Mouse (Mus musculus) kidney, postnatal 0 days (tissue): ENCODE measurements at regions not wholly inside any gene's neighbourhood (a gene's known extent, or its start where the extent isn't known, plus 50 kb on each side); places are given as distances from the start of the nearest gene placed in this dataset.

ENCODE experiments used
- ATAC-seq: fragments of 200-750 bp; cut with Nextera tagmentation; replicated peaks from 2 replicates; pipeline ENCODE4 v1.8.0; 2017; ENCODE audit warnings: low read depth, moderate number of reproducible peaks, moderate TSS enrichment, moderate library complexity; ENCODE audit not compliant: low FRiP score
- DNase-seq: peaks from one replicate; pipeline ENCODE4 v3.0.0-alpha.2; 2016; ENCODE audit warnings: low spot score
- H3K27ac ChIP-seq: fragments of 300-500 bp; sonication (generic); 2 replicates; pipeline ENCODE4 v1.5.1; 2014; ENCODE audit warnings: mild to moderate bottlenecking
- H3K27me3 ChIP-seq: fragments of 300-500 bp; sonication (generic); 2 replicates; pipeline ENCODE4 v1.6.1; 2014; ENCODE audit warnings: low read length, mixed read lengths; ENCODE audit not compliant: insufficient read depth
- H3K36me3 ChIP-seq: fragments of 300-500 bp; sonication (generic); 2 replicates; pipeline ENCODE4 v1.6.1; 2014; ENCODE audit warnings: low read length, mixed read lengths; ENCODE audit not compliant: insufficient read depth
- H3K4me1 ChIP-seq: fragments of 300-500 bp; sonication (generic); replicated peaks from 2 replicates; pipeline ENCODE4 v1.6.1; 2014; ENCODE audit warnings: antibody characterized with exemption, low read length, mixed read lengths; ENCODE audit not compliant: insufficient read depth
- H3K4me2 ChIP-seq: fragments of 300-500 bp; sonication (generic); 2 replicates; pipeline ENCODE4 v1.6.1; 2014; ENCODE audit warnings: mild to moderate bottlenecking, low read length, moderate library complexity, mixed read lengths
- H3K4me3 ChIP-seq: fragments of 300-500 bp; sonication (generic); replicated peaks from 2 replicates; pipeline ENCODE4 v1.5.1; 2014; ENCODE audit warnings: low read depth, low read length
- H3K9ac ChIP-seq: fragments of 300-500 bp; sonication (generic); 2 replicates; pipeline ENCODE4 v1.6.1; 2014; ENCODE audit warnings: low read depth, low read length
- H3K9me3 ChIP-seq: fragments of 300-500 bp; sonication (generic); replicated peaks from 2 replicates; pipeline ENCODE4 v1.6.1; 2016; ENCODE audit warnings: low read length, inconsistent platforms, mixed read lengths
- CTCF ChIP-seq: IDR thresholded peaks from 2 replicates; pipeline ENCODE4 v1.5.1; 2016; ENCODE audit warnings: antibody characterized with exemption, low read depth, mild to moderate bottlenecking, moderate library complexity
- WGBS: fragments of 180-500 bp; shearing (Covaris S2); extraction: QIAGEN DNeasy Blood & Tissue Kit; methylation state at CpG from one replicate; pipeline ENCODE4 v1.1.7; 2014; 5-methylcytosine and 5-hydroxymethylcytosine counted together

- Histone ChIP-seq H3K27ac (no peak overlapping the region), H3K4me3 (no peak overlapping the region), H3K36me3 (no peaks in the 10 kb centered on the region), H3K9ac (no peak overlapping the region), H3K4me2 (no peak overlapping the region), H3K27me3 (no peaks in the 10 kb centered on the region), H3K9me3 (no peaks in the 10 kb centered on the region), H3K4me1 (no peaks in the 10 kb centered on the region)
- TF ChIP-seq CTCF: no peak
- ATAC-seq: no peak
- 49% methylated on average over 9 of the region's 9 CpGs for WGBS
- DNase-seq: no peak
Observed at GRCm38 (mm10) chr8:91908731-91909353, 107.0 kb upstream of the Irx3 start.

GRCm38 (mm10) chr8:91907178-91907577 lies 105.3 kb upstream of the Irx3 start:
- Histone ChIP-seq H3K36me3 (no peaks in the 10 kb centered on the region), H3K4me3 (no peak overlapping the region), H3K27ac (no peak overlapping the region), H3K9ac (no peak overlapping the region), H3K4me2 (no peak overlapping the region), H3K27me3 (no peaks in the 10 kb centered on the region), H3K4me1 (no peaks in the 10 kb centered on the region), H3K9me3 (no peaks in the 10 kb centered on the region)
- DNase-seq (no peak), ATAC-seq (no peak)
- WGBS: 91% methylated on average over 8 of the region's 8 CpGs
- TF ChIP-seq CTCF: no peak

GRCm38 (mm10) chr8:91901525-91902281 lies 99.8 kb upstream of the Irx3 start:
- Histone ChIP-seq H3K9me3 (no peaks in the 10 kb centered on the region), H3K4me2 (no peak overlapping the region), H3K4me1 (no peaks in the 10 kb centered on the region), H3K27ac (no peak overlapping the region), H3K4me3 (no peak overlapping the region), H3K9ac (no peak overlapping the region), H3K27me3 (no peaks in the 10 kb centered on the region), H3K36me3 (no peaks in the 10 kb centered on the region)
- WGBS: 74% methylated on average over 10 of the region's 10 CpGs
- ATAC-seq: no peak
- TF ChIP-seq CTCF: no peak
- no peak for DNase-seq

GRCm38 (mm10) chr8:91899747-91900146 lies 97.9 kb upstream of the Irx3 start:
- Histone ChIP-seq H3K4me2 (no peak overlapping the region), H3K36me3 (no peaks in the 10 kb centered on the region), H3K4me3 (no peak overlapping the region), H3K9ac (no peak overlapping the region), H3K4me1 (no peaks in the 10 kb centered on the region), H3K27ac (no peak overlapping the region), H3K27me3 (no peaks in the 10 kb centered on the region), H3K9me3 (no peaks in the 10 kb centered on the region)
- 51% methylated on average over 7 of the region's 7 CpGs for WGBS
- peak; percentile 65 for DNase-seq
- ATAC-seq: no peak
- TF ChIP-seq CTCF: no peak

DNA sequence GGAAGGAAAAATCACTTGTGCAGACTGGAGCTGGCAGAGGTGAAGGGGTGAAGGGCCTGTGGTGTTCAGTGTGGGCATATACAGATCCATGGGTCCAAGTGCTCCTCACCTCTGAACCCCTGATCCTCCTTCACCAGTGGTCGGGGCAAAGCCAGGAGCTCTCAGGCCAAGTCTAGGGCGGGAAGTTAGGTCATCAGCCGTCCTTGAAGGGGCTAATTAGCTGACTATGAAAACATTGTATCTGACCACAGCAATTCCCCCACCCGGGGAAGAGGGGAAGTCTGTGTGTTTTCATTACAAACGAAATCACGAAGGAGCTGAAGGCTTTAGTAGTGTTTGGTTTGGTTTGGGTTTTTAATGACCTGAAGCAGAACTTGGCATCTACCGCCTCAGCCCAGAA lies 95.5 kb upstream of the Irx3 start:
- WGBS: 30% methylated on average over 7 of the region's 7 CpGs
- ATAC-seq: no peak
- no peaks in the 10 kb centered on the region for H3K9me3 ChIP-seq
- no peak for DNase-seq
- H3K27ac ChIP-seq: no peak overlapping the region
- no peaks in the 10 kb centered on the region for H3K4me1 ChIP-seq
- H3K27me3 ChIP-seq: no peaks in the 10 kb centered on the region
- H3K36me3 ChIP-seq: no peaks in the 10 kb centered on the region
- no peak overlapping the region for H3K9ac ChIP-seq
- TF ChIP-seq CTCF: no peak
- no peak overlapping the region for H3K4me2 ChIP-seq
- no peak overlapping the region for H3K4me3 ChIP-seq

DNA sequence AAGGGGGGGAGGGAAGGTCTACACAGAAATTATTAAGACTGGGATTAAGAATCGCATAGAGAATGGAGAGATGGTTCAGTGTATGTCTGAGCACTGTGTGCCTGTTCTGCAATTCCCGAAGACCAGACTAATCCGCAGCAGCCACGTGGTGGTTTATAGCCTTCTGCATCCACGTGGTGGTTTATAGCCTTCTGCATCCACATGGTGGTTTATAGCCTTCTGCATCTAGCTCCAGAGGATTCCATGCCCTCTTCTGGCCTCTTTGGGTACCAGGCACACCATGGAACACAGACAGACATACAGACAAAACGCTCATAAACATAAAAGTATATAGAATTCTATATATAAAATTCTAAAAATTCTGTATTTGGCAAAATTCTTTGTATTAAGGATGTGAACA lies 94.1 kb upstream of the Irx3 start:
- 0 out of 2 replicates have a peak, but pooled peaks have one; percentile 27 for TF ChIP-seq CTCF
- H3K4me2 ChIP-seq: no peak overlapping the region
- no peaks in the 10 kb centered on the region for H3K4me1 ChIP-seq
- no peak overlapping the region for H3K9ac ChIP-seq
- ATAC-seq: no peak
- DNase-seq: no peak
- no peaks in the 10 kb centered on the region for H3K27me3 ChIP-seq
- WGBS: 44% methylated on average over 6 of the region's 6 CpGs
- no peaks in the 10 kb centered on the region for H3K9me3 ChIP-seq
- no peak overlapping the region for H3K4me3 ChIP-seq
- H3K27ac ChIP-seq: no peak overlapping the region
- H3K36me3 ChIP-seq: no peaks in the 10 kb centered on the region
